Mouse (Mus musculus) forebrain, postnatal 0 days (tissue): ENCODE measurements around the gene Plcb1. TPM values are rescaled to one million over a fixed set of nuclear protein-coding genes. Genes with fewer than 3 reads are reported as not detected.

ENCODE experiments used
- ATAC-seq: fragments of 200-750 bp; cut with Nextera tagmentation; 2 replicates; pipeline ENCODE4 v1.8.0; 2017; ENCODE audit warnings: mild to moderate bottlenecking, moderate library complexity
- DNase-seq: peaks from one replicate; pipeline ENCODE4 v3.0.0-alpha.2; 2015
- H3K27ac ChIP-seq: fragments of 300-500 bp; sonication (generic); 2 replicates; pipeline ENCODE4 v1.5.1; 2014; ENCODE audit warnings: low read depth, mild to moderate bottlenecking, antibody characterized with exemption, low read length, moderate library complexity, mixed read lengths
- H3K27me3 ChIP-seq: fragments of 300-500 bp; sonication (generic); 2 replicates; pipeline ENCODE4 v1.6.1; 2014; ENCODE audit warnings: mild to moderate bottlenecking, low read length, mixed read lengths; ENCODE audit not compliant: insufficient read depth
- H3K36me3 ChIP-seq: fragments of 300-500 bp; sonication (generic); 2 replicates; pipeline ENCODE4 v1.6.1; 2014; ENCODE audit warnings: mild to moderate bottlenecking, moderate library complexity; ENCODE audit not compliant: insufficient read depth
- H3K4me1 ChIP-seq: fragments of 300-500 bp; sonication (generic); 2 replicates; pipeline ENCODE4 v1.6.1; 2014; ENCODE audit warnings: antibody characterized with exemption; ENCODE audit not compliant: insufficient read depth
- H3K4me2 ChIP-seq: fragments of 300-500 bp; sonication (generic); 2 replicates; pipeline ENCODE4 v1.6.1; 2014; ENCODE audit warnings: low read depth, mild to moderate bottlenecking, moderate library complexity
- H3K4me3 ChIP-seq: fragments of 300-500 bp; sonication (generic); 2 replicates; pipeline ENCODE4 v1.5.1; 2014; ENCODE audit warnings: low read depth, low read length, mixed read lengths
- H3K9ac ChIP-seq: fragments of 300-500 bp; sonication (generic); 2 replicates; pipeline ENCODE4 v1.6.1; 2014; ENCODE audit warnings: mild to moderate bottlenecking
- H3K9me3 ChIP-seq: fragments of 300-500 bp; sonication (generic); 2 replicates; pipeline ENCODE4 v1.6.1; 2016; ENCODE audit warnings: low read length
- CTCF ChIP-seq: sonication (generic); IDR thresholded peaks from 2 replicates; pipeline ENCODE4 v1.5.1; 2016; ENCODE audit warnings: antibody characterized with exemption, control low read depth, low read depth
- WGBS: fragments of 180-500 bp; shearing (Covaris S2); extraction: QIAGEN DNeasy Blood & Tissue Kit; methylation state at CpG from one replicate; pipeline ENCODE4 v1.1.7; 2014; 5-methylcytosine and 5-hydroxymethylcytosine counted together
- polyA plus RNA-seq: library from polyadenylated mRNA; unstranded; fragments of >200 nt; fragmentation: Nextera tagmentation; extraction: Ambion mirVana; gene quantifications from 2 replicates; pipeline ENCODE4 v1.2.1, GENCODE M21; 2015
- total RNA-seq: library from RNA; depleted of rRNA; stranded (reverse); fragments of >200 nt; gene quantifications from 2 replicates; pipeline ENCODE4 v1.2.3, GENCODE M21; 2014

Gene Plcb1
- total and polyA plus RNA-seq, 2 experiments from 2014 or later, result 37.7 to 61.8 TPM

GRCm38 (mm10) chr2:135404095-135404494 lies 618.2 kb downstream of the Plcb1 start:
- Histone ChIP-seq H3K4me3 (no peak overlapping the region), H3K27me3 (no peaks in the 10 kb centered on the region), H3K27ac (no peak overlapping the region), H3K36me3 (no peaks in the 10 kb centered on the region), H3K4me2 (no peak overlapping the region), H3K9ac (no peak overlapping the region), H3K9me3 (no peaks in the 10 kb centered on the region), H3K4me1 (no peaks in the 10 kb centered on the region)
- 21% methylated on average over 1 of the region's 1 CpGs for WGBS
- ATAC-seq (no peak), DNase-seq (no peak)
- TF ChIP-seq CTCF, result no peak

GRCm38 (mm10) chr2:135409418-135410097 lies 623.7 kb downstream of the Plcb1 start:
- Histone ChIP-seq H3K27me3 (no peaks in the 10 kb centered on the region), H3K4me3 (no peak overlapping the region), H3K27ac (no peak overlapping the region), H3K36me3 (no peaks in the 10 kb centered on the region), H3K4me2 (no peak overlapping the region), H3K4me1 (no peaks in the 10 kb centered on the region), H3K9me3 (no peaks in the 10 kb centered on the region), H3K9ac (no peak overlapping the region)
- 17% methylated on average over 5 of the region's 5 CpGs for WGBS
- no peak for TF ChIP-seq CTCF
- DNase-seq (no peak), ATAC-seq (no peak)

GRCm38 (mm10) chr2:135411675-135412074 lies 625.8 kb downstream of the Plcb1 start:
- H3K36me3 ChIP-seq, result no peaks in the 10 kb centered on the region
- TF ChIP-seq CTCF, result no peak
- no peaks in the 10 kb centered on the region for H3K9me3 ChIP-seq
- no peak overlapping the region for H3K27ac ChIP-seq
- no peak overlapping the region for H3K4me2 ChIP-seq
- H3K9ac ChIP-seq, result no peak overlapping the region
- H3K4me3 ChIP-seq, result no peak overlapping the region
- no peaks in the 10 kb centered on the region for H3K4me1 ChIP-seq
- H3K27me3 ChIP-seq, result no peaks in the 10 kb centered on the region
- ATAC-seq (no peak), DNase-seq (no peak)
- 49% methylated on average over 2 of the region's 2 CpGs for WGBS

- H3K4me3 ChIP-seq, result no peak overlapping the region
- no peaks in the 10 kb centered on the region for H3K27me3 ChIP-seq
- no peak for ATAC-seq
- H3K36me3 ChIP-seq, result no peaks in the 10 kb centered on the region
- H3K4me1 ChIP-seq, result no peaks in the 10 kb centered on the region
- no peak overlapping the region for H3K4me2 ChIP-seq
- DNase-seq, result no peak
- H3K9ac ChIP-seq, result no peak overlapping the region
- H3K27ac ChIP-seq, result no peak overlapping the region
- no peak for TF ChIP-seq CTCF
- H3K9me3 ChIP-seq, result no peaks in the 10 kb centered on the region
- WGBS, result 65% methylated on average over 4 of the region's 4 CpGs
Measured at GRCm38 (mm10) chr2:135415137-135415536, 629.3 kb downstream of the Plcb1 start.

GRCm38 (mm10) chr2:135419301-135419700 lies 633.4 kb downstream of the Plcb1 start:
- H3K27ac ChIP-seq, result no peak overlapping the region
- H3K9ac ChIP-seq, result no peak overlapping the region
- ATAC-seq (no peak), DNase-seq (no peak)
- H3K4me1 ChIP-seq, result no peaks in the 10 kb centered on the region
- WGBS, result 19% methylated on average over 5 of the region's 5 CpGs
- no peak overlapping the region for H3K4me3 ChIP-seq
- no peak overlapping the region for H3K4me2 ChIP-seq
- no peak for TF ChIP-seq CTCF
- no peaks in the 10 kb centered on the region for H3K9me3 ChIP-seq
- no peaks in the 10 kb centered on the region for H3K36me3 ChIP-seq
- H3K27me3 ChIP-seq, result no peaks in the 10 kb centered on the region

- Histone ChIP-seq H3K9me3 (no peaks in the 10 kb centered on the region), H3K27me3 (no peaks in the 10 kb centered on the region), H3K4me3 (no peak overlapping the region), H3K4me1 (no peaks in the 10 kb centered on the region), H3K9ac (no peak overlapping the region), H3K4me2 (no peak overlapping the region), H3K36me3 (no peaks in the 10 kb centered on the region), H3K27ac (no peak overlapping the region)
- ATAC-seq, result peak; percentile 53
- WGBS, result 64% methylated on average over 5 of the region's 5 CpGs
- DNase-seq, result peak; percentile 43
- no peak for TF ChIP-seq CTCF
Measured at GRCm38 (mm10) chr2:135434947-135435515, 649.2 kb downstream of the Plcb1 start.

- no peak for ATAC-seq
- no peak overlapping the region for H3K27ac ChIP-seq
- H3K27me3 ChIP-seq, result no peaks in the 10 kb centered on the region
- no peaks in the 10 kb centered on the region for H3K36me3 ChIP-seq
- no peak for DNase-seq
- no peak overlapping the region for H3K9ac ChIP-seq
- 91% methylated on average over 3 of the region's 3 CpGs for WGBS
- H3K4me1 ChIP-seq, result no peaks in the 10 kb centered on the region
- H3K4me2 ChIP-seq, result no peak overlapping the region
- H3K4me3 ChIP-seq, result no peak overlapping the region
- TF ChIP-seq CTCF, result no peak
- no peaks in the 10 kb centered on the region for H3K9me3 ChIP-seq
Measured at GRCm38 (mm10) chr2:135439034-135439433, 653.2 kb downstream of the Plcb1 start.
